Mouse (Mus musculus) intestine, embryonic 14.5 days (tissue): ENCODE data around the gene Mael. TPM values are rescaled to one million over a fixed set of nuclear protein-coding genes. Genes with fewer than 3 reads are reported as not detected.
A peak's percentile ranks its signal among the peaks of the same experiment; 100 is the strongest.

Source experiments
- ATAC-seq: fragments of 200-750 bp; cut with Nextera tagmentation; replicated peaks from 2 replicates; pipeline ENCODE4 v1.8.0; 2017; ENCODE audit warnings: low read depth, moderate number of reproducible peaks, moderate TSS enrichment, moderate library complexity; ENCODE audit not compliant: low FRiP score, low TSS enrichment
- DNase-seq: peaks from one replicate; pipeline ENCODE4 v3.0.0-alpha.2; 2018; ENCODE audit warnings: low spot score
- H3K27ac ChIP-seq: fragments of 300-500 bp; sonication (generic); 2 replicates; pipeline ENCODE4 v1.5.1; 2014; ENCODE audit warnings: low read depth, mild to moderate bottlenecking, control low read depth
- H3K27me3 ChIP-seq: fragments of 300-500 bp; sonication (generic); replicated peaks from 2 replicates; pipeline ENCODE4 v1.6.1; 2014; ENCODE audit warnings: low read length, control low read depth; ENCODE audit not compliant: control insufficient read depth, insufficient read depth
- H3K36me3 ChIP-seq: fragments of 300-500 bp; sonication (generic); 2 replicates; pipeline ENCODE4 v1.6.1; 2014; ENCODE audit warnings: low read length, control low read depth; ENCODE audit not compliant: control insufficient read depth, insufficient read depth
- H3K4me1 ChIP-seq: fragments of 300-500 bp; sonication (generic); replicated peaks from 2 replicates; pipeline ENCODE4 v1.6.1; 2014; ENCODE audit warnings: low read length, control low read depth, mixed read lengths; ENCODE audit not compliant: control insufficient read depth, insufficient read depth
- H3K4me2 ChIP-seq: fragments of 300-500 bp; sonication (generic); 2 replicates; pipeline ENCODE4 v1.6.1; 2014; ENCODE audit warnings: low read length
- H3K4me3 ChIP-seq: fragments of 300-500 bp; sonication (generic); 2 replicates; pipeline ENCODE4 v1.5.1; 2014; ENCODE audit warnings: low read depth, low read length, control low read depth, mixed read lengths
- H3K9ac ChIP-seq: fragments of 300-500 bp; sonication (generic); 2 replicates; pipeline ENCODE4 v1.6.1; 2014; ENCODE audit warnings: mild to moderate bottlenecking, low read length
- H3K9me3 ChIP-seq: fragments of 300-500 bp; sonication (generic); 2 replicates; pipeline ENCODE4 v1.6.1; 2016; ENCODE audit warnings: low read length, control low read depth; ENCODE audit not compliant: control insufficient read depth
- WGBS: fragments of 180-500 bp; shearing (Covaris S2); extraction: QIAGEN DNeasy Blood & Tissue Kit; methylation state at CpG from one replicate; pipeline ENCODE4 v1.1.7; 2014; 5-methylcytosine and 5-hydroxymethylcytosine counted together
- polyA plus RNA-seq: library from polyadenylated mRNA; unstranded; fragments of >200 nt; fragmentation: Nextera tagmentation; extraction: Ambion mirVana; gene quantifications from 2 replicates; pipeline ENCODE4 v1.2.1, GENCODE M21; 2014

Mael gene
- polyA plus RNA-seq, 1 experiment from 2014 or later, result not detected

- Histone ChIP-seq H3K36me3 (no peaks in the 10 kb centered on the region), H3K27me3 (no peaks in the 10 kb centered on the region), H3K4me1 (peaks cover 20% of the 10 kb centered on the region), H3K9me3 (no peaks in the 10 kb centered on the region), H3K4me2 (no peak overlapping the region), H3K4me3 (no peak overlapping the region), H3K9ac (no peak overlapping the region), H3K27ac (no peak overlapping the region)
- no peak for DNase-seq
- ATAC-seq, result no peak
- 42% methylated on average over 9 of the region's 9 CpGs for WGBS
These were observed 41.1 kb upstream of the Mael start for GRCm38 (mm10) chr1:166279580-166280206.

GRCm38 (mm10) chr1:166278786-166279185 lies 40.2 kb upstream of the Mael start:
- WGBS, result 67% methylated on average over 2 of the region's 2 CpGs
- Histone ChIP-seq H3K9me3 (no peaks in the 10 kb centered on the region), H3K27me3 (no peaks in the 10 kb centered on the region), H3K4me3 (no peak overlapping the region), H3K27ac (no peak overlapping the region), H3K4me2 (no peak overlapping the region), H3K9ac (no peak overlapping the region), H3K4me1 (peaks cover 20% of the 10 kb centered on the region), H3K36me3 (no peaks in the 10 kb centered on the region)
- ATAC-seq (no peak), DNase-seq (no peak)

GRCm38 (mm10) chr1:166268218-166268617 lies 29.7 kb upstream of the Mael start:
- no peak for ATAC-seq

GRCm38 (mm10) chr1:166266918-166267317 lies 28.4 kb upstream of the Mael start:
- Histone ChIP-seq H3K4me1 (no peaks in the 10 kb centered on the region), H3K9me3 (no peaks in the 10 kb centered on the region), H3K27ac (no peak overlapping the region), H3K27me3 (no peaks in the 10 kb centered on the region), H3K9ac (no peak overlapping the region), H3K4me2 (no peak overlapping the region), H3K4me3 (no peak overlapping the region), H3K36me3 (no peaks in the 10 kb centered on the region)
- peak; percentile 12 for DNase-seq
- no peak for ATAC-seq
- 94% methylated on average over 9 of the region's 9 CpGs for WGBS

More at GRCm38 (mm10) chr1:166268218-166268617, 29.7 kb upstream of the Mael start:
- no peak overlapping the region for H3K4me3 ChIP-seq
- H3K9me3 ChIP-seq, result no peaks in the 10 kb centered on the region
- H3K27me3 ChIP-seq, result no peaks in the 10 kb centered on the region
- H3K36me3 ChIP-seq, result no peaks in the 10 kb centered on the region
- H3K27ac ChIP-seq, result no peak overlapping the region
- no peak for DNase-seq
- 85% methylated on average over 5 of the region's 5 CpGs for WGBS
- no peaks in the 10 kb centered on the region for H3K4me1 ChIP-seq
- H3K9ac ChIP-seq, result no peak overlapping the region
- no peak overlapping the region for H3K4me2 ChIP-seq

GRCm38 (mm10) chr1:166266001-166266705 lies 27.6 kb upstream of the Mael start:
- WGBS, result 84% methylated on average over 7 of the region's 7 CpGs
- ATAC-seq, result no peak
- H3K27me3 ChIP-seq, result no peaks in the 10 kb centered on the region

GRCm38 (mm10) chr1:166259526-166259925 lies 21.0 kb upstream of the Mael start:
- DNase-seq, result no peak
- H3K27me3 ChIP-seq, result peaks cover 28% of the 10 kb centered on the region
- WGBS, result 71% methylated on average over 6 of the region's 6 CpGs

More at GRCm38 (mm10) chr1:166266001-166266705, 27.6 kb upstream of the Mael start:
- DNase-seq, result peak; percentile 36
- Histone ChIP-seq H3K4me2 (no peak overlapping the region), H3K27ac (no peak overlapping the region), H3K36me3 (no peaks in the 10 kb centered on the region), H3K9me3 (no peaks in the 10 kb centered on the region), H3K4me1 (no peaks in the 10 kb centered on the region), H3K9ac (no peak overlapping the region), H3K4me3 (no peak overlapping the region)

GRCm38 (mm10) chr1:166256898-166257297 lies 18.4 kb upstream of the Mael start:
- Histone ChIP-seq H3K9me3 (no peaks in the 10 kb centered on the region), H3K4me3 (no peak overlapping the region), H3K4me2 (no peak overlapping the region), H3K36me3 (no peaks in the 10 kb centered on the region), H3K4me1 (peaks cover 5% of the 10 kb centered on the region; the same call in 1 of the 2 replicates), H3K9ac (no peak overlapping the region), H3K27ac (no peak overlapping the region), H3K27me3 (peaks cover 42% of the 10 kb centered on the region)
- 64% methylated on average over 4 of the region's 4 CpGs for WGBS
- ATAC-seq, result no peak
- DNase-seq, result peak; percentile 47

More at GRCm38 (mm10) chr1:166259526-166259925, 21.0 kb upstream of the Mael start:
- Histone ChIP-seq H3K4me1 (peaks cover 4% of the 10 kb centered on the region; the same call in 1 of the 2 replicates), H3K36me3 (no peaks in the 10 kb centered on the region), H3K27ac (no peak overlapping the region), H3K9ac (no peak overlapping the region), H3K4me2 (no peak overlapping the region), H3K4me3 (no peak overlapping the region), H3K9me3 (no peaks in the 10 kb centered on the region)
- no peak for ATAC-seq

- 14% methylated on average over 6 of the region's 6 CpGs for WGBS
- no peak overlapping the region for H3K27ac ChIP-seq
These were observed 17.8 kb upstream of the Mael start for GRCm38 (mm10) chr1:166256302-166256701.

More at GRCm38 (mm10) chr1:166256302-166256701, 17.8 kb upstream of the Mael start:
- ATAC-seq, result no peak
- Histone ChIP-seq H3K36me3 (no peaks in the 10 kb centered on the region), H3K4me1 (peaks cover 5% of the 10 kb centered on the region; the same call in 1 of the 2 replicates), H3K9ac (no peak overlapping the region), H3K4me2 (no peak overlapping the region), H3K4me3 (no peak overlapping the region), H3K27me3 (peaks cover 42% of the 10 kb centered on the region), H3K9me3 (no peaks in the 10 kb centered on the region)
- no peak for DNase-seq
